Comparison of ENCODE assay signal across 17 mouse cellular contexts in the genomic region with DNA sequence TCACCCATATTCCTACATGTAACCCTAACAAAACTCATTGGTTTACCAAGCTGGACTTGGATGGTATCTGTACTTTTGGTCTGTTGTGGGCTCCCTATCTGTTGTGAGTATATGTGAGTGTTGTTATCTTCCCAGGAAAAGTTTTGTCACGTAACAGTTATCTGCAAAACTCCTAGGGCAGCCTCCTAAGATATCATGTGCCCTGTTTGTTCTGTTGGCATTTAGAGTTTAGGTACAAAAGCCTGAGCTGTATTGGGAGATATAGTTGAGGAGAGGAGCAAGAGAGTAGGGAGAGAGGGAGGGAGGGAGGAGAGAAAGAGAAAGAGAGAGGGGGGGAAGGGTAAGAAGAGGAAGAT.
DNase-seq lines count a peak whose midpoint lies in the region; ATAC-seq and TF ChIP-seq lines count a peak whose summit lies in the region.
"Had no signal": no experiment of that assay in that cellular context is flagged by ENCODE, and none has a peak within 500 bp of the region (broad histone marks: within the 10 kb centered on the region; RNA-seq: fewer than 3 reads in every experiment).

No protein-coding gene starts in this region.

- no peak for DNase-seq in intestine, embryonic 14.5 days (ENCODE audit: low spot score)
- DNase-seq in c-Kit-positive CD71-positive TER-119-negative erythroid progenitor cells, embryonic 14.5 days (ENCODE audit: low read depth): peak; percentile 39
- no peak for DNase-seq in liver, postnatal 0 days
- no peak for DNase-seq in left cerebral cortex, postnatal 14 days (ENCODE audit: low spot score in 2 of 2)
- no peak for DNase-seq in embryo, embryonic 9.5 days (ENCODE audit: extremely low spot score)
- DNase-seq: cerebellum, adult 9-11 months; forebrain, postnatal 0 days; gastrocnemius, postnatal 14 days; midbrain, embryonic 14.5 days had no signal

- peak; percentile 71 for TF ChIP-seq EP300 in liver, postnatal 0 days (IDR thresholded peaks at IDR 0.05; ENCODE audit: low read depth)

- no peak for TF ChIP-seq CTCF in intestine, postnatal 0 days (IDR thresholded peaks at IDR 0.05; ENCODE audit: low read depth)
- TF ChIP-seq CTCF in liver, postnatal 0 days (IDR thresholded peaks at IDR 0.05; ENCODE audit: low read depth): no peak

- peak overlapping the region; percentile 28 for H3K4me2 ChIP-seq in intestine, embryonic 14.5 days (ENCODE audit: low read length)
- no peak overlapping the region for H3K4me2 ChIP-seq in intestine, postnatal 0 days (replicated peaks; ENCODE audit: low read depth)
- H3K4me2 ChIP-seq in embryonic facial prominence, embryonic 13.5 days: no peak overlapping the region
- H3K4me2 ChIP-seq in liver, postnatal 0 days (ENCODE audit: low read depth, low read length): no peak overlapping the region
- H3K4me2 ChIP-seq: kidney, embryonic 15.5 days; limb, embryonic 12.5 days had no signal

- H3K27me3 ChIP-seq in intestine, embryonic 14.5 days (replicated peaks; ENCODE audit: control insufficient read depth, insufficient read depth, low read length): no peaks in the 10 kb centered on the region
- no peaks in the 10 kb centered on the region for H3K27me3 ChIP-seq in intestine, postnatal 0 days (replicated peaks; ENCODE audit: control insufficient read depth, insufficient read depth, low read length)
- H3K27me3 ChIP-seq in embryonic facial prominence, embryonic 13.5 days: no peaks in the 10 kb centered on the region
- no peaks in the 10 kb centered on the region for H3K27me3 ChIP-seq in liver, postnatal 0 days (ENCODE audit: insufficient read depth, low read length)
- H3K27me3 ChIP-seq: kidney, embryonic 15.5 days; limb, embryonic 12.5 days had no signal

- no peaks in the 10 kb centered on the region for H3K36me3 ChIP-seq in intestine, embryonic 14.5 days (ENCODE audit: control insufficient read depth, insufficient read depth, low read length)
- H3K36me3 ChIP-seq in intestine, postnatal 0 days (ENCODE audit: control insufficient read depth, insufficient read depth): no peaks in the 10 kb centered on the region
- H3K36me3 ChIP-seq in embryonic facial prominence, embryonic 13.5 days: no peaks in the 10 kb centered on the region
- no peaks in the 10 kb centered on the region for H3K36me3 ChIP-seq in liver, postnatal 0 days (replicated peaks; ENCODE audit: insufficient read depth, low read length)
- H3K36me3 ChIP-seq: kidney, embryonic 15.5 days; limb, embryonic 12.5 days had no signal

- H3K4me1 ChIP-seq in intestine, embryonic 14.5 days (replicated peaks; ENCODE audit: control insufficient read depth, insufficient read depth, low read length): peaks cover 12% of the 10 kb centered on the region
- H3K4me1 ChIP-seq in intestine, postnatal 0 days (replicated peaks; ENCODE audit: control insufficient read depth, insufficient read depth, low read length): no peaks in the 10 kb centered on the region
- peaks cover 14% of the 10 kb centered on the region for H3K4me1 ChIP-seq in embryonic facial prominence, embryonic 13.5 days
- H3K4me1 ChIP-seq in liver, postnatal 0 days (ENCODE audit: insufficient read depth): no peaks in the 10 kb centered on the region

- H3K27ac ChIP-seq in intestine, embryonic 14.5 days (ENCODE audit: low read depth): no peak overlapping the region
- no peak overlapping the region for H3K27ac ChIP-seq in intestine, postnatal 0 days (ENCODE audit: low read depth, low read length)
- peak overlapping the region; percentile 55; the same call in 1 of the 2 replicates for H3K27ac ChIP-seq in embryonic facial prominence, embryonic 13.5 days
- no peak overlapping the region for H3K27ac ChIP-seq in liver, postnatal 0 days (ENCODE audit: low read depth)
- H3K27ac ChIP-seq: hindbrain, postnatal 0 days; kidney, embryonic 15.5 days; layer of hippocampus, adult 2 months; left cerebral cortex, adult 2 months; limb, embryonic 12.5 days had no signal

- H3K9ac ChIP-seq in intestine, embryonic 14.5 days (ENCODE audit: low read length): no peak overlapping the region
- H3K9ac ChIP-seq in intestine, postnatal 0 days (ENCODE audit: low read depth, low read length): no peak overlapping the region
- H3K9ac ChIP-seq in embryonic facial prominence, embryonic 13.5 days: no peak overlapping the region
- no peak overlapping the region for H3K9ac ChIP-seq in liver, postnatal 0 days (replicated peaks)
- H3K9ac ChIP-seq: forebrain, postnatal 0 days; kidney, embryonic 15.5 days; limb, embryonic 12.5 days had no signal

- intact Hi-C loops in left cerebral cortex, postnatal 14 days (cut with DNase I): no loop called here

- H3K9me3 ChIP-seq in intestine, embryonic 14.5 days (ENCODE audit: control insufficient read depth, low read length): no peaks in the 10 kb centered on the region
- H3K9me3 ChIP-seq in intestine, postnatal 0 days (ENCODE audit: control insufficient read depth): no peaks in the 10 kb centered on the region
- peaks cover 5% of the 10 kb centered on the region; the same call in 1 of the 2 replicates for H3K9me3 ChIP-seq in embryonic facial prominence, embryonic 13.5 days
- H3K9me3 ChIP-seq in liver, postnatal 0 days (ENCODE audit: low read length): peaks cover 4% of the 10 kb centered on the region; the same call in 1 of the 2 replicates

- H3K4me3 ChIP-seq in intestine, embryonic 14.5 days (ENCODE audit: low read depth, low read length): no peak overlapping the region
- H3K4me3 ChIP-seq in intestine, postnatal 0 days (ENCODE audit: low read depth, low read length): no peak overlapping the region
- H3K4me3 ChIP-seq in embryonic facial prominence, embryonic 13.5 days: no peak overlapping the region
- H3K4me3 ChIP-seq in liver, postnatal 0 days (ENCODE audit: low read depth, low read length): no peak overlapping the region
- H3K4me3 ChIP-seq: kidney, embryonic 15.5 days; layer of hippocampus, adult 2 months; left cerebral cortex, adult 2 months; limb, embryonic 12.5 days had no signal

- ATAC-seq in intestine, embryonic 14.5 days (replicated peaks; ENCODE audit: low FRiP score, low TSS enrichment, low read depth): no peak
- ATAC-seq in intestine, postnatal 0 days: no peak
- ATAC-seq in embryonic facial prominence, embryonic 13.5 days (ENCODE audit: insufficient number of reproducible peaks, insufficient read depth, low FRiP score, low TSS enrichment, low read depth): no peak
- ATAC-seq in liver, postnatal 0 days: no peak
- ATAC-seq: CD4-positive, CD25-positive, alpha-beta regulatory T cell, adult 4 months had no signal

- 76% methylated on average over 1 of the region's 1 CpGs for WGBS in intestine, embryonic 14.5 days
- WGBS in intestine, postnatal 0 days: 74% methylated on average over 1 of the region's 1 CpGs
- WGBS in embryonic facial prominence, embryonic 13.5 days: 88% methylated on average over 1 of the region's 1 CpGs
- 44% methylated on average over 1 of the region's 1 CpGs for WGBS in liver, postnatal 0 days (ENCODE audit: insufficient replicate concordance)
